Mouse (Mus musculus) MEL (cell line): Measurements from ENCODE around the gene Atp1b3. TPM values are rescaled to one million over a fixed set of nuclear protein-coding genes. Genes with fewer than 3 reads are reported as not detected.
"Not testable (repeated sequence)": the region's sequence is repeated elsewhere in the genome, so short reads cannot be mapped to it uniquely, and the experiment has no call there.

Source experiments
- DNase-seq: peaks from one replicate; pipeline ENCODE4 v3.0.0; 2011; ENCODE audit warnings: low read depth, low spot score
- H3K27ac ChIP-seq: 2 replicates; pipeline ENCODE4 v1.5.1; 2012; ENCODE audit warnings: low read depth, mild to moderate bottlenecking, control low read depth, low read length, moderate library complexity; ENCODE audit not compliant: control insufficient read depth
- H3K27me3 ChIP-seq, 2 experiments: fragments of 150-350 bp in 1 of 2; sonication (generic) in 1 of 2; 2 replicates each; pipeline ENCODE4 v1.6.1; 2012; ENCODE audit warnings: low read length in 2 of 2, mild to moderate bottlenecking in 2 of 2, improper control_type of control experiment in 1 of 2, moderate library complexity in 1 of 2; ENCODE audit not compliant: insufficient read depth in 2 of 2, control insufficient read depth in 1 of 2
- H3K36me3 ChIP-seq, 2 experiments: 2 replicates each; pipeline ENCODE4 v1.6.1; 2012 to 2014; ENCODE audit warnings: low read length in 2 of 2, improper control_type of control experiment in 1 of 2, inconsistent platforms in 1 of 2, mild to moderate bottlenecking in 1 of 2; ENCODE audit not compliant: insufficient read depth in 2 of 2, control insufficient read depth in 1 of 2
- H3K4me1 ChIP-seq, 2 experiments: fragments of 150-350 bp in 1 of 2; sonication (generic) in 1 of 2; 2 replicates each; pipeline ENCODE4 v1.6.1; 2012; ENCODE audit warnings: low read length in 2 of 2, improper control_type of control experiment in 1 of 2, mild to moderate bottlenecking in 1 of 2; ENCODE audit not compliant: insufficient read depth in 2 of 2, control insufficient read depth in 1 of 2
- H3K4me3 ChIP-seq, 2 experiments: fragments of 150-350 bp in 1 of 2; sonication (generic) in 1 of 2; 2 replicates each; pipeline ENCODE4 v1.5.1; 2012; ENCODE audit warnings: low read depth in 2 of 2, low read length in 2 of 2, mild to moderate bottlenecking in 2 of 2, moderate library complexity in 2 of 2, control low read depth in 1 of 2, improper control_type of control experiment in 1 of 2; ENCODE audit not compliant: control insufficient read depth in 1 of 2, insufficient read depth in 1 of 2
- H3K79me2 ChIP-seq: 2 replicates; pipeline ENCODE4 v1.6.1; 2012; ENCODE audit warnings: mild to moderate bottlenecking, low read length, moderate library complexity; ENCODE audit not compliant: control insufficient read depth, poor library complexity, insufficient read depth
- H3K9ac ChIP-seq: 2 replicates; pipeline ENCODE4 v1.6.1; 2012; ENCODE audit warnings: low read depth, mild to moderate bottlenecking, control low read depth, low read length, moderate library complexity; ENCODE audit not compliant: control insufficient read depth, poor library complexity, severe bottlenecking
- H3K9me3 ChIP-seq: fragments of 150-350 bp; sonication (generic); replicated peaks from 2 replicates; pipeline ENCODE4 v1.6.1; 2012; ENCODE audit warnings: mild to moderate bottlenecking, low read length, improper control_type of control experiment, moderate library complexity; ENCODE audit not compliant: insufficient read depth
- BHLHE40 ChIP-seq: IDR thresholded peaks from 2 replicates; pipeline ENCODE4 v1.6.1; 2012; ENCODE audit warnings: low read depth, mild to moderate bottlenecking, inconsistent platforms, low read length, improper control_type of control experiment, borderline replicate concordance
- CHD2 ChIP-seq: IDR thresholded peaks from 2 replicates; pipeline ENCODE4 v1.6.1; 2011; ENCODE audit warnings: low read length, improper control_type of control experiment
- CTCF ChIP-seq, 3 experiments: IDR thresholded peaks in 2 of 3; conservative IDR thresholded peaks in 1 of 3; 2 replicates each; pipeline ENCODE4 v1.5.1; 2011 to 2012; ENCODE audit warnings: low read length in 3 of 3, low read depth in 2 of 3, mild to moderate bottlenecking in 2 of 3, improper control_type of control experiment in 1 of 3, inconsistent platforms in 1 of 3, mixed read lengths in 1 of 3, moderate library complexity in 1 of 3; ENCODE audit not compliant: control insufficient read depth in 1 of 3, insufficient read depth in 1 of 3, poor library complexity in 1 of 3, severe bottlenecking in 1 of 3
- ELF1 ChIP-seq: IDR thresholded peaks from 2 replicates; pipeline ENCODE4 v1.6.1; 2014; ENCODE audit warnings: low read depth, mild to moderate bottlenecking, inconsistent platforms, low read length, improper control_type of control experiment, moderate library complexity
- ETS1 ChIP-seq: IDR thresholded peaks from 2 replicates; pipeline ENCODE4 v1.6.1; 2012; ENCODE audit warnings: low read depth, mild to moderate bottlenecking, inconsistent platforms, low read length, improper control_type of control experiment, moderate library complexity
- HCFC1 ChIP-seq: IDR thresholded peaks from 2 replicates; pipeline ENCODE4 v1.6.1; 2012; ENCODE audit warnings: low read depth, mild to moderate bottlenecking, inconsistent platforms, low read length, improper control_type of control experiment, moderate library complexity
- NRF1 ChIP-seq: IDR thresholded peaks from 2 replicates; pipeline ENCODE4 v1.6.1; 2014; ENCODE audit warnings: low read depth, mild to moderate bottlenecking, inconsistent platforms, low read length, improper control_type of control experiment, moderate library complexity; ENCODE audit not compliant: poor library complexity, insufficient read depth, severe bottlenecking
- POLR2A ChIP-seq, 2 experiments: IDR thresholded peaks; 2 replicates each; pipeline ENCODE4 v1.6.1; 2011 to 2012; ENCODE audit warnings: low read length in 2 of 2, mild to moderate bottlenecking in 2 of 2, control low read depth in 1 of 2, improper control_type of control experiment in 1 of 2, low read depth in 1 of 2, moderate library complexity in 1 of 2; ENCODE audit not compliant: control insufficient read depth in 1 of 2, insufficient read depth in 1 of 2, poor library complexity in 1 of 2
- POLR2AphosphoS2 ChIP-seq: IDR thresholded peaks from 2 replicates; pipeline ENCODE4 v1.6.1; 2011; ENCODE audit warnings: low read length, improper control_type of control experiment
- SMC3 ChIP-seq: IDR thresholded peaks from 2 replicates; pipeline ENCODE4 v1.6.1; 2011; ENCODE audit warnings: low read depth, low read length, improper control_type of control experiment
- TBP ChIP-seq: IDR thresholded peaks from 2 replicates; pipeline ENCODE4 v1.8.0; 2011; ENCODE audit warnings: low read depth, low read length, improper control_type of control experiment
- ZC3H11A ChIP-seq: IDR thresholded peaks from 2 replicates; pipeline ENCODE4 v1.6.1; 2012; ENCODE audit warnings: low read depth, mild to moderate bottlenecking, inconsistent platforms, low read length, improper control_type of control experiment
- ZNF384 ChIP-seq: IDR thresholded peaks from 2 replicates; pipeline ENCODE4 v1.6.1; 2012; ENCODE audit warnings: low read depth, mild to moderate bottlenecking, inconsistent platforms, low read length, improper control_type of control experiment
- polyA plus RNA-seq, 2 experiments: library from polyadenylated mRNA; stranded (reverse) in 1 of 2; unstranded in 1 of 2; fragments of >175 nt in 1 of 2; fragments of >200 nt in 1 of 2; gene quantifications; 2 replicates each; pipeline versions ENCODE4 v1.2.1 to v1.2.4; 2012; ENCODE audit warnings: low replicate concordance in 2 of 2, low read depth in 1 of 2; ENCODE audit not compliant: insufficient read length in 2 of 2, insufficient read depth in 1 of 2, missing spikeins in 1 of 2
- total RNA-seq: library from RNA; depleted of rRNA; stranded (reverse); fragments of 300-350 nt; gene quantifications from 2 replicates; pipeline ENCODE4 v1.2.3, GENCODE M21; 2012

The Atp1b3 gene
- total and polyA plus RNA-seq, 3 experiments, result 57.8 to 70.6 TPM; not detected in 1

GRCm38 (mm10) chr9:96353121-96353769 lies 11.0 kb downstream of the Atp1b3 start:
- Histone ChIP-seq H3K27me3 (no peaks in the 10 kb centered on the region), H3K36me3 (peaks cover 0 to 19% of the 10 kb centered on the region in 2 experiments; a peak in 2 of 4 replicates), H3K4me1 (peaks cover 5 to 13% of the 10 kb centered on the region in 2 experiments), H3K4me3 (no peak overlapping the region), H3K9me3 (no peaks in the 10 kb centered on the region), H3K79me2 (peaks cover 28% of the 10 kb centered on the region), H3K9ac (no peak overlapping the region), H3K27ac (peak overlapping the region; percentile 35)
- TF ChIP-seq ZC3H11A (no peak), ZNF384 (no peak), NRF1 (no peak), SMC3 (no peak), TBP (no peak), BHLHE40 (no peak), POLR2A (IDR thresholded peaks at IDR 0.05; ENCODE audit: control insufficient read depth in 1 of 2, insufficient read depth in 1 of 2, low read depth in 1 of 2, low read length in 2 of 2, poor library complexity in 1 of 2) (no peak), ETS1 (no peak), HCFC1 (no peak), CHD2 (no peak), POLR2AphosphoS2 (no peak)
- DNase-seq, result no peak

GRCm38 (mm10) chr9:96351771-96352170 lies 12.5 kb downstream of the Atp1b3 start:
- Histone ChIP-seq H3K79me2 (peaks cover 19% of the 10 kb centered on the region), H3K4me1 (peaks cover 5 to 11% of the 10 kb centered on the region in 2 experiments), H3K36me3 (peaks cover 0 to 19% of the 10 kb centered on the region in 2 experiments; a peak in 2 of 4 replicates)
- DNase-seq, H3K9ac ChIP-seq, H3K27ac ChIP-seq, H3K9me3 ChIP-seq, H3K4me3 ChIP-seq, H3K27me3 ChIP-seq: not testable (repeated sequence)
- TF ChIP-seq CTCF (IDR thresholded peaks at IDR 0.05 in 2 of 3, conservative IDR thresholded peaks at IDR 0.05 in 1 of 3; ENCODE audit: control insufficient read depth in 1 of 3, insufficient read depth in 1 of 3, low read depth in 2 of 3, low read length in 3 of 3, poor library complexity in 1 of 3, severe bottlenecking in 1 of 3), result peak in 1 of 3 experiments; percentile 15; a peak in 1 of 6 replicates

GRCm38 (mm10) chr9:96350476-96350875 lies 13.8 kb downstream of the Atp1b3 start:
- peaks cover 0 to 19% of the 10 kb centered on the region in 2 experiments; a peak in 3 of 4 replicates for H3K36me3 ChIP-seq
- no peak for TF ChIP-seq ELF1
- TF ChIP-seq POLR2AphosphoS2, result no peak
- H3K9me3 ChIP-seq, result no peaks in the 10 kb centered on the region
- no peak overlapping the region for H3K4me3 ChIP-seq
- H3K4me1 ChIP-seq, result peaks cover 5 to 11% of the 10 kb centered on the region in 2 experiments
- no peak for DNase-seq
- H3K27ac ChIP-seq, result no peak overlapping the region
- H3K79me2 ChIP-seq, result peaks cover 15% of the 10 kb centered on the region
- no peak overlapping the region for H3K9ac ChIP-seq
- no peaks in the 10 kb centered on the region for H3K27me3 ChIP-seq
